ENCODE assay signal across 24 mouse cellular contexts in the genomic region with DNA sequence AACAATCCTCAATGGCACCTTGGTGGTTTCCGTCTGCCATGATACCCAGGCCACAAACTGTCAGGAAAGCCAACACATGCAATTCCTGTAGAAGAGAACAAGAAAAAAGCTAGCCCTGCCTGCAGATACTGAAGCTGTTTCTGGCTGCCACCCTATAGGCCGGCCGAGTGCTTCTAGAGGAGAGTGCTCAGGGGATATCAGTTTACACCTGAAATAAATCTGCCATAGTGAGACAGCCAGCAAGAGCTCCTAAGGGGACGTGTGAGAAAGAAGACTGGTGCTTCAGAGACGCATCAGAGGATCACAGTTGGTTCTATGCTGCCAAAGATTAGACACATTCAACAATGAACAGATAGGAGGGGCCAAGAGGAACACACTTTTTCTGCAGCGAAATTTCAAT. TPM values are rescaled to one million over a fixed set of nuclear protein-coding genes. Genes with fewer than 3 reads are reported as not detected.
A peak's percentile ranks its signal among the peaks of the same experiment; 100 is the strongest.
DNase-seq lines count a peak whose midpoint lies in the region; ATAC-seq lines count a peak whose summit lies in the region.
"Had no signal": no experiment of that assay in that cellular context is flagged by ENCODE, and none has a peak within 500 bp of the region (broad histone marks: within the 10 kb centered on the region; RNA-seq: fewer than 3 reads in every experiment).

No protein-coding gene starts in this region.

- ATAC-seq in kidney, embryonic 15.5 days (replicated peaks; ENCODE audit: low FRiP score): peak; percentile 41; the same call in 1 of the 2 replicates
- no peak for ATAC-seq in limb, embryonic 12.5 days (ENCODE audit: insufficient number of reproducible peaks, insufficient read depth, low FRiP score, low TSS enrichment, low read depth)
- ATAC-seq: CD4-positive, CD25-positive, alpha-beta regulatory T cell, adult 4 months; forebrain, embryonic 15.5 days; hindbrain, embryonic 16.5 days; intestine, embryonic 15.5 days had no signal

- H3K27ac ChIP-seq in kidney, embryonic 15.5 days: no peak overlapping the region
- H3K27ac ChIP-seq in limb, embryonic 12.5 days: peak overlapping the region; percentile 13; the same call in 1 of the 2 replicates
- H3K27ac ChIP-seq in limb, embryonic 10.5 days: no peak overlapping the region
- H3K27ac ChIP-seq: embryonic facial prominence, embryonic 12.5 days; forebrain, embryonic 12.5 days; forebrain, embryonic 15.5 days; hindbrain, embryonic 10.5 days; hindbrain, embryonic 13.5 days; intestine, embryonic 15.5 days had no signal

- H3K4me2 ChIP-seq in kidney, embryonic 15.5 days: no peak overlapping the region
- H3K4me2 ChIP-seq in limb, embryonic 12.5 days: no peak overlapping the region
- H3K4me2 ChIP-seq: embryonic facial prominence, embryonic 12.5 days; forebrain, embryonic 12.5 days; forebrain, embryonic 15.5 days; heart, embryonic 11.5 days; hindbrain, embryonic 13.5 days; intestine, embryonic 15.5 days had no signal

- H3K4me3 ChIP-seq in kidney, embryonic 15.5 days (replicated peaks): no peak overlapping the region
- no peak overlapping the region for H3K4me3 ChIP-seq in limb, embryonic 12.5 days (replicated peaks)
- H3K4me3 ChIP-seq in limb, embryonic 10.5 days: no peak overlapping the region
- H3K4me3 ChIP-seq: embryonic facial prominence, embryonic 12.5 days; erythroblast, embryonic 14.5 days; forebrain, embryonic 12.5 days; forebrain, embryonic 15.5 days; hindbrain, embryonic 10.5 days; hindbrain, embryonic 13.5 days; intestine, embryonic 15.5 days had no signal

- no peaks in the 10 kb centered on the region for H3K9me3 ChIP-seq in kidney, embryonic 15.5 days (replicated peaks)
- H3K9me3 ChIP-seq in limb, embryonic 12.5 days: no peaks in the 10 kb centered on the region
- no peaks in the 10 kb centered on the region for H3K9me3 ChIP-seq in limb, embryonic 10.5 days (replicated peaks)
- H3K9me3 ChIP-seq: embryonic facial prominence, embryonic 12.5 days; forebrain, embryonic 12.5 days; forebrain, embryonic 15.5 days; hindbrain, embryonic 10.5 days; hindbrain, embryonic 13.5 days; intestine, embryonic 15.5 days had no signal

- WGBS in kidney, embryonic 15.5 days: 41% methylated on average over 6 of the region's 6 CpGs
- 53% methylated on average over 6 of the region's 6 CpGs for WGBS in limb, embryonic 12.5 days
- WGBS in limb, embryonic 10.5 days: 54% methylated on average over 6 of the region's 6 CpGs

- H3K9ac ChIP-seq in kidney, embryonic 15.5 days: no peak overlapping the region
- no peak overlapping the region for H3K9ac ChIP-seq in limb, embryonic 12.5 days (replicated peaks)
- H3K9ac ChIP-seq: embryonic facial prominence, embryonic 12.5 days; forebrain, embryonic 12.5 days; forebrain, embryonic 15.5 days; hindbrain, embryonic 13.5 days; intestine, embryonic 15.5 days had no signal

- H3K27me3 ChIP-seq in kidney, embryonic 15.5 days: no peaks in the 10 kb centered on the region
- H3K27me3 ChIP-seq in limb, embryonic 12.5 days: no peaks in the 10 kb centered on the region
- H3K27me3 ChIP-seq in limb, embryonic 10.5 days (ENCODE audit: low read depth, poor library complexity, severe bottlenecking): no peaks in the 10 kb centered on the region
- H3K27me3 ChIP-seq: embryonic facial prominence, embryonic 12.5 days; forebrain, embryonic 12.5 days; forebrain, embryonic 15.5 days; hindbrain, embryonic 13.5 days; intestine, embryonic 15.5 days had no signal

- peak; percentile 25 for DNase-seq in gastrocnemius, adult 18-20 months (ENCODE audit: low spot score)
- DNase-seq in gastrocnemius, postnatal 10 days: no peak
- no peak for DNase-seq in kidney, adult 18-20 months
- DNase-seq in limb, embryonic 10.5 days (ENCODE audit: low spot score): no peak
- DNase-seq: adrenal gland, adult 2 months; adrenal gland, postnatal 14 days; cerebellum, adult 11 months; cerebellum, adult 2 months; cerebellum, adult 9-11 months; cerebellum, postnatal 25 days; embryo, embryonic 11 days; gastrocnemius, postnatal 25 days had no signal

- H3K4me1 ChIP-seq in kidney, embryonic 15.5 days: peaks cover 17% of the 10 kb centered on the region; the same call in 1 of the 2 replicates
- 0 out of 2 replicates have a peak, but pooled peaks cover 10% of the 10 kb centered on the region for H3K4me1 ChIP-seq in limb, embryonic 12.5 days (replicated peaks)
- H3K4me1 ChIP-seq in limb, embryonic 10.5 days: peaks cover 5% of the 10 kb centered on the region; the same call in 1 of the 2 replicates
- H3K4me1 ChIP-seq: embryonic facial prominence, embryonic 12.5 days; forebrain, embryonic 12.5 days; hindbrain, embryonic 10.5 days; hindbrain, embryonic 13.5 days; intestine, embryonic 15.5 days had no signal

- H3K36me3 ChIP-seq in kidney, embryonic 15.5 days: peaks cover 72% of the 10 kb centered on the region
- peaks cover 89% of the 10 kb centered on the region for H3K36me3 ChIP-seq in limb, embryonic 12.5 days
- H3K36me3 ChIP-seq in limb, embryonic 10.5 days: peaks cover 90% of the 10 kb centered on the region

RNA-seq across cellular contexts. Expression of a gene that starts 40.6 kb away (rescaled TPM):
- total RNA-seq in gastrocnemius, adult 18-20 months (2021): 10 to 100 TPM; 39.3 to 42.0 TPM
- 10 to 100 TPM; 34.3 to 35.4 TPM for total RNA-seq in gastrocnemius, postnatal 10 days (2021)
- polyA plus RNA-seq in kidney, embryonic 15.5 days (2015; fragmentation: Nextera tagmentation; extraction: Ambion mirVana): 37.8 and 38.2 TPM in 2 replicates
- 42.7 and 44.6 TPM in 2 replicates for polyA plus RNA-seq in limb, embryonic 12.5 days (2016; fragmentation: Nextera tagmentation; extraction: Ambion mirVana)
- polyA plus RNA-seq in limb, embryonic 10.5 days (2016; fragmentation: Nextera tagmentation; extraction: Ambion mirVana): 37.5 and 42.1 TPM in 2 replicates
